Mouse (Mus musculus) liver, embryonic 14.5 days (tissue): ENCODE measurements at regions not wholly inside any gene's neighbourhood (a gene's known extent, or its start where the extent isn't known, plus 50 kb on each side); places are given as distances from the start of the nearest gene placed in this dataset.

Source experiments
- CTCF ChIP-seq: IDR thresholded peaks from 2 replicates; pipeline ENCODE4 v1.5.1; 2016; ENCODE audit warnings: antibody characterized with exemption, low read depth, control low read depth
- EP300 ChIP-seq: IDR thresholded peaks from 2 replicates; pipeline ENCODE4 v1.6.1; 2016; ENCODE audit warnings: antibody characterized with exemption, low read depth

DNA sequence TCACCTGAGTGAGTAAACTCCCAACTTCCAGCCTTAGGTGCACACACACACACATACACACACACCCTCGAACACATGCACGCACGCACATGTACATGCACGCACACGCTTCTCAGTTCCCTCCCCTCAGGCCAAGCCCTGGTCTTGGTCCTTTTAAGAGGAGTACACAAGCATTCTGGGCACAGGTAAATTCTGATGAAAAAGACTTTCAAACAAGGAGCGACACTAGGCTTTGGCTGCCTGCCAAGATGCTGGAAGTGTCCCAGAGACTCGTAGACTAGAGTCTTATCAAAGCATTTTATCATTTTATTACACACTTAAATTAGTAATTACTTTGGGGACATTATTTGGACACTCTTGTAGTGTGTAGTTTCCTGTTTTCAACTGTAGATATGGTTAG lies 278.6 kb upstream of the Atp11b start:
- TF ChIP-seq CTCF = no peak
- TF ChIP-seq EP300 = no peak
